Mouse (Mus musculus): ENCODE measurements around the gene Aig1. TPM values are rescaled to one million over a fixed set of nuclear protein-coding genes. Genes with fewer than 3 reads are reported as not detected.

The Aig1 gene
- polyA plus RNA-seq, 1 experiment from 2014 or later: 75.3 TPM

DNA sequence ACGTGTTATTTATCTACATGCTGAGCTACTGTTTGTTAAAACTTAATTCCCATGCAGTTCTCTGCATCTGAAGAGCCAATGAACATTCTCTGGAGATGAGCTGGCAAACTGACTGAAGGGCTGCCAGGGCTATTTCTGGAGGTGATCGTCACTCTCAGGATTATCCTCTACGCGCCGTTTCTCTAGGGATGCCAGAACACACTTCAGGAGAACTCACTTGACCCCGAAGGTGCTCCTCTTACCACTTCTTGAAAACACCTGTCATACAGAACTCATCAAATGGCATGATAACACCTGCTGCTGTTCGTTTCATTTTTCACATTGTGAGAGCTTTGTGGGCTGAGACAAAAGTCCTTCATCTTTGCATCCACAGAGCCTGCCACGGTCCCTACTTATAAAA is 25.9 kb downstream of the Aig1 start:
- no peaks in the 10 kb centered on the region for H3K36me3 ChIP-seq
- H3K27ac ChIP-seq: no peak overlapping the region
- ATAC-seq (ENCODE audit: low FRiP score): no peak
- H3K9ac ChIP-seq: no peak overlapping the region
- no peak overlapping the region for H3K4me2 ChIP-seq
- peaks cover 4% of the 10 kb centered on the region for H3K4me1 ChIP-seq (replicated peaks)
- H3K27me3 ChIP-seq: no peaks in the 10 kb centered on the region
- no peaks in the 10 kb centered on the region for H3K9me3 ChIP-seq
- no peak overlapping the region for H3K4me3 ChIP-seq
- WGBS: 89% methylated on average over 8 of the region's 8 CpGs

DNA sequence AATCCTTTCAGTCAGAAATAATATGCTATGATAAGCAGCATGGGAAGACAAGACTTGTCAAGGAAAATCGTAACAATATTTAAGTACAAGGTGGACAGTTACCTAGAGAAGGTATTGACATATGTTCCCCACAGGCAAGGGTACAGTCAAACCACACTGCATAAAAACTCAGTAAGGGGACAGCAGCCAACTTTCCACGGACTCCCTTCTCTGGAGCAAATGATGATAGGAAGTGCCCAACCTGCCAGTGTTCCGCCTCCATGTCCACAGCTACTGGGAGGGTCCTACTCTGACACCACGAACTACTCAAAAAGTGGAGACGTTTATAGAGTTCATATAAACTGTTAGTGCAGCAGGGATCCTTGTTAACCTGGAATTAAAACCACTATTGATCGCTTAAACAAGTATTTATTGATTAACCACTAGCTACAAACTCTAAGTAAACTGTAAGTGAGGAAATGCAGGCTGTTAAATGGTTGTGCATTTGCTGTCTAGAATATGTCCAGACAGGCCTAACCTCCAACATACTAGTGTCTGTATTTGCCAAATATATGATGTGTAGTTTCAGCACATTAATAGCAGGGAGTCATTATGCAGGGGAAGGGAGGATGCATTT is 30.2 kb downstream of the Aig1 start:
- Histone ChIP-seq H3K36me3 (no peaks in the 10 kb centered on the region), H3K9ac (no peak overlapping the region), H3K27ac (no peak overlapping the region), H3K4me1 (replicated peaks) (peaks cover 12% of the 10 kb centered on the region), H3K4me2 (no peak overlapping the region), H3K4me3 (no peak overlapping the region), H3K27me3 (no peaks in the 10 kb centered on the region), H3K9me3 (no peaks in the 10 kb centered on the region)
- 87% methylated on average over 6 of the region's 6 CpGs for WGBS
- no peak for ATAC-seq (ENCODE audit: low FRiP score)

DNA sequence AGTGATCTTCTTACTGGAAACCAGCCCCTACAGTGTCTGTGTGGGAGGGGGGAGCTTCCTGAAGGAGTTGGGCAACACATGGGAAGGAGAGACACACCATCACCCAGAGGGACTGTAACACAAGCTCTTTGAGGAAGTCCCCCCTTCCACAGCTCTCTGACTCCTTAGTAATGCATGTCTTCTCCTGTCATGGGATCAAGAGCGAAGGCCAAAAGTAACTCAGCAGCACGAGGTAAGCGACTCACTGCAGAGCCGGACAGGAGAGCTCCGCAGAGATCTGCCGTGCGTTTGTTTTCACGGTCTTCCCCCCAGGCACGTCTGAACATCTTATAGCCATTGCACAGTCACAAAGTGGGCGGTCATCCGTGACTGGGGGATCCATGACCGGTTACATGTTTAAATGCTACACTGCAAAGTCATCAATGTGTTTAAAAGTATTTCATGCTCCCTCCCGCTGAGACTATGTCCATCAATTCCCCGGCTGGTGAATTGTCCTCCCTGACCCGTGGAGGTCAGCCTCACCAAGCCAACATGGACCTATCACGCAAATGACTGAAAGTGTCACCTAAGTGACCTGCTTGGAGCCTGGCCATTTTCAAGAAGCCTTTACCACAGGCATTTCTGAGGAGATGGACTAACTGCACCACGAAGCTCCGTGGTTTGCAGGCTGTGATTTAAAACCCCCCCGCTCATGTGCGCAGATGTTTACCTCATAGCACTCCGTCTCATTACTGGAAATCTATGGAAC is 30.9 kb downstream of the Aig1 start:
- 64% methylated on average over 21 of the region's 21 CpGs for WGBS
- ATAC-seq (ENCODE audit: low FRiP score): no peak

DNA sequence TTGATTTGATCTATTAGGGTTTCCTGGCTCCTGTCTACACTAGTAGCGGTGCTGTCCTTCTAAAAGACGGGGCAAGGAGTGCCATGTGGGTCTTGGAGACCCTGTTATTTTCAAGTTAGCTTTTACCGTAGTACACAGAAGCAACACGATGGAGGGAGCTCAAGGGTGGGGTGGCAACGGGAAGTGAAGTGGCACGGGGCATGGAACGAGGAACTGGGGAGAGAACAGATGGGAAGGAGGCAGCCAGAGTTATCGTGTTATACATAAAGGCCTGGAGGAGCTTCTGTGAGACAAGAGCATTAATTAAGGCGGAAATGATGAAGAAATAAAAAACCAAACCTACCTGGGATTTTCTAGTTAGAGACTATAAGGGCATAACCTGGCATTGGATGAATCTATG is 31.8 kb downstream of the Aig1 start:
- H3K27ac ChIP-seq: no peak overlapping the region

More for the DNA sequence above, 30.9 kb downstream of the Aig1 start:
- Histone ChIP-seq H3K36me3 (no peaks in the 10 kb centered on the region), H3K4me3 (no peak overlapping the region), H3K27ac (no peak overlapping the region), H3K4me2 (no peak overlapping the region), H3K9me3 (no peaks in the 10 kb centered on the region), H3K4me1 (replicated peaks) (peaks cover 12% of the 10 kb centered on the region), H3K27me3 (no peaks in the 10 kb centered on the region), H3K9ac (no peak overlapping the region)

DNA sequence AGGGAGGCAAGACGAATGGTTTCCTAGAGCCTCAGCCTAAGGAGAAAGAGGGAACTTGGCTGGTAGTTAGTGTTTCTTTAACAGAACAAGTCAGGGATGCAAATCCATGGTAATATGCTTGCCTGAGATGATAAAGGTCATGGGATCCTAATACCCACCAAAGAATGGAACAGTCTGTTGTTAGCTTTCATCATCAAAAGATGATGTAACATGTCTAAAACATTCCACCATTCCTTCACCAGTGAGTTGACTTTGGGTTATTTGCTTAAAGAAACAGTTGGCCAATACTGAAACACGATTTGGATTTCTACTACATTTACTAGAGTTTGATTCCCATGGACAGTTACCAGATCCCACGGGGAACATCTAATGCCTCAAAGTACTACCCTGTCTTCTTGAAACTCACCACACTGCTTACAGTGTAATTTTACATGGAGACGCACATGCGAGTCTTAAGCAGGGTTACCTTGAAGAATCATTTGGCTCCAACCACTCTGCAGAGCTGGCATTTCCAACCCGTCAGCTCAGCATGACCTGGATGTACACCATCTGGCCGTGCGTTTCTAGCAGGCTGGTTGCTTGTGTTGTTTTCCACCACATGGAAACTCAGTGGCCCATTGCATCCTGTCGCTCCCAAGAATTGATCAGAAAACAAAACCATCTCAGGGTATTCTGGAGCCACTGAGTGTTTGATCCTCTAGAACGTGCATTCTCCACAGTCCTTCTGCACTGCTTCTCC is 32.9 kb downstream of the Aig1 start:
- 87% methylated on average over 10 of the region's 10 CpGs for WGBS
- H3K4me2 ChIP-seq: no peak overlapping the region

More for the DNA sequence above, 31.8 kb downstream of the Aig1 start:
- no peak overlapping the region for H3K4me3 ChIP-seq
- H3K36me3 ChIP-seq: no peaks in the 10 kb centered on the region
- no peak overlapping the region for H3K9ac ChIP-seq
- no peak for ATAC-seq (ENCODE audit: low FRiP score)
- no peak overlapping the region for H3K4me2 ChIP-seq
- peaks cover 12% of the 10 kb centered on the region for H3K4me1 ChIP-seq (replicated peaks)
- no peaks in the 10 kb centered on the region for H3K27me3 ChIP-seq
- 86% methylated on average over 9 of the region's 9 CpGs for WGBS
- H3K9me3 ChIP-seq: no peaks in the 10 kb centered on the region

DNA sequence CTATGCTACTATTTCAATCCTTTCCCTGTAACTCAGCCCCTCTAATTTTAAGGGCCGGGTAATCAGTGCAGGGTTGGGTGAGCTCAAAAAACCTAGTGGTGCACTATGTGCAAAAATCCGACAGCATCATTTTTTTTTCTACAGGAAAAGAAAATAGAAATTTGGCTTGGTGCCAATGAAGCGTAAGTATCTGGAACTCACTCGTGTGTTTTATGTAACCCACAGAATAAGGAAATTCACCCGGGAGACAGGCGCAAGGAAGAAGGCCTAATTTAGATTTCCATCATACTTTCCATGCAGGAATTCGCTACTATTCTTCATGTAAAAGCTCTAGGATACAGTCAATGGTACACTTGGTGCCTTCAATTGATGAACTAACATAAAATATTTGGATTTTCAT is 34.7 kb downstream of the Aig1 start:
- Histone ChIP-seq H3K27me3 (no peaks in the 10 kb centered on the region), H3K4me1 (replicated peaks) (peaks cover 12% of the 10 kb centered on the region), H3K9ac (no peak overlapping the region), H3K27ac (no peak overlapping the region), H3K4me3 (no peak overlapping the region), H3K4me2 (no peak overlapping the region), H3K36me3 (peaks cover 4% of the 10 kb centered on the region), H3K9me3 (no peaks in the 10 kb centered on the region)
- no peak for ATAC-seq (ENCODE audit: low FRiP score)
- 79% methylated on average over 7 of the region's 7 CpGs for WGBS

More for the DNA sequence above, 32.9 kb downstream of the Aig1 start:
- no peaks in the 10 kb centered on the region for H3K9me3 ChIP-seq
- no peak for ATAC-seq (ENCODE audit: low FRiP score)
- no peak overlapping the region for H3K9ac ChIP-seq
- H3K27me3 ChIP-seq: no peaks in the 10 kb centered on the region
- no peak overlapping the region for H3K27ac ChIP-seq
- H3K36me3 ChIP-seq: no peaks in the 10 kb centered on the region
- H3K4me1 ChIP-seq (replicated peaks): peaks cover 12% of the 10 kb centered on the region
- H3K4me3 ChIP-seq: no peak overlapping the region

DNA sequence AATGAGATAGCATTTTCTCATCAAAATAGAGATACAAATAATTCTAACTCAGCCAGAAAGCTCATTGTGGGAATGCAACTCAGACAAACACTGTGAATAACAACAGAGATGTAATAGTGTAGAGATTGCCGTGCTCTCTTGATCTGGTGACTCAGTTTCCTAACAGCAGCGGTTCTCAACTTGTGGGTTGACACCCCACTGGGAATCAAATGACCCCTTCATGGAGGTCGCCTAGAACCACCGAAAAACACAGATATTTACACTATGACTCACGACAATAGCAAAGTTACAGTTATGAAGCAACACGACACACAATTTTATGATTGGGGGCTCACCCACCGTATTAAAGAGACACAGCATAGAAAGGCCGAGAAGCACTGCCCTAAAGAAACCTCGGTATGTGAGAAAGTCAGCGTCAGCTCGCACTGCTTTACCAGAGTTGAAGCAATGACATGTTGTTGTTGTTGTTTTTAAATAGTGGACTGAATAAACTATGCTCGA is 35.7 kb downstream of the Aig1 start:
- H3K9ac ChIP-seq: no peak overlapping the region
- H3K9me3 ChIP-seq: no peaks in the 10 kb centered on the region
- H3K27ac ChIP-seq: no peak overlapping the region
- no peak overlapping the region for H3K4me3 ChIP-seq
- H3K27me3 ChIP-seq: no peaks in the 10 kb centered on the region
- 90% methylated on average over 12 of the region's 12 CpGs for WGBS
- H3K4me1 ChIP-seq (replicated peaks): peaks cover 10% of the 10 kb centered on the region
- H3K4me2 ChIP-seq: no peak overlapping the region
- no peak for ATAC-seq (ENCODE audit: low FRiP score)
- peaks cover 10% of the 10 kb centered on the region for H3K36me3 ChIP-seq

DNA sequence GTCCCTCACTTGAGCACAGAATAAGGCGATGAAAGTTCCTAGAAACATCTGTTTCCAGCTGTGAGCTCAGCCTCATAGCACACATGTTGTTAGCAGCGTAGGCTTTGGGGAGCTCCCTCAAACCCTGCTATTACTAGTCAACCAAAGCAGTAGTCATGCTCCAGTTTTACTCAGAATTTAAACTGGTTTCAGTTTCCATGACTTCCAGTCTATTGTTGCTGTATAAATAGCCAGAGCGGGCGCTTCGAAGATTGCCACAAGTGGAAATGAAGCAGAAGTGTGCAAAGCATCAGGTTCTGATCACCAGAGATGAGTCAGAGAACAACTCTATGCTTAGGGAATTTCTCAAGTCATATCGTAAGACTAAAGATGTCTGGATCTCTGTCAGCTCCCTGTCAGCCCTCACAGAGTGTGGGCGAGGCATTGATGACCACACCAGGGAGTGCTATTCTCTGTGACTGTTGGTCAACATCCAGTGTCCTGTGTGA is 36.2 kb downstream of the Aig1 start:
- H3K36me3 ChIP-seq: peaks cover 13% of the 10 kb centered on the region
- WGBS: 81% methylated on average over 7 of the region's 7 CpGs
- no peak overlapping the region for H3K4me2 ChIP-seq
- no peaks in the 10 kb centered on the region for H3K27me3 ChIP-seq
- H3K9ac ChIP-seq: no peak overlapping the region
- H3K9me3 ChIP-seq: no peaks in the 10 kb centered on the region
- H3K4me3 ChIP-seq: no peak overlapping the region
- H3K4me1 ChIP-seq (replicated peaks): peaks cover 5% of the 10 kb centered on the region
- ATAC-seq (ENCODE audit: low FRiP score): no peak
- no peak overlapping the region for H3K27ac ChIP-seq

DNA sequence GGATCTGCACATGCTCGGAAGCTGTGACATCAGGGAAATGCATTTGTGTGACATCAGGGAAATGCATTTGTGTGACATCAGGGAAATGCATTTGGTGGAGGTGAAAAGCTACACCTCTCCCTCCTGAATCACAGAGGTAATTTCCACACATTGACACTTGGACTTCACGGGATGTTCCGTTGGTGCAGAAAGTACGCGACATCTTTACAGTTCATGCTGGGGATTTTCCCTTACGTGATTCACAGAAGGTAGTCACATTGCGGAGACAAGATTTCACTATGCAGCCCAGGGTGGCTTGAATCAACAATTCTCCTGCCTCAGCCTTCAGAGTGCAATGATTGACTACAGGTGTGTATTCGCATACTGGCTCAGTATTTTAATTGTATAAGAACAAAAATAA is 41.6 kb downstream of the Aig1 start:
- ATAC-seq (ENCODE audit: low FRiP score): no peak
- Histone ChIP-seq H3K9me3 (no peaks in the 10 kb centered on the region), H3K27ac (no peak overlapping the region), H3K4me2 (no peak overlapping the region), H3K36me3 (peaks cover 19% of the 10 kb centered on the region), H3K9ac (no peak overlapping the region), H3K4me1 (replicated peaks) (no peaks in the 10 kb centered on the region), H3K4me3 (no peak overlapping the region), H3K27me3 (no peaks in the 10 kb centered on the region)
- WGBS: 97% methylated on average over 8 of the region's 8 CpGs

DNA sequence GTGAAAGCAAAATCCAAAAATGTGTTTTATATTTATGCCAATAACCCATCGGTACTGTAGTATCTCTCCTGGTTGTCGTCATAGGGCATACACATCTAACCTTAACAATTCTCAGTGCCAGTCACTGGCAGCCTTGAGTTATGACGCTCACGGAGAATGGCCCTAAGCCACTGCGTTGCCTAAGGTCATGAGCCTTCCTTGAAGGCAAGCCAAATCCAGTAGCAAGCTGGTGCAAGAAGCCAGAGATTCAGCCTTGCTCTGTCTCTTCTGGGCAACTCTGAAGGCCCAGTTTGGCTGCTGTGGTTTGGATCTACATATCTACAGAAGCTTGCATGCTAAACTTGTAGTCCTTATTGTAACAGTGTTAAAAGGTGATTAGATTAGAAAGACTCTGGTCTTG is 55.2 kb downstream of the Aig1 start:
- no peaks in the 10 kb centered on the region for H3K36me3 ChIP-seq
- H3K4me2 ChIP-seq: no peak overlapping the region
- no peaks in the 10 kb centered on the region for H3K9me3 ChIP-seq
- no peak for ATAC-seq (ENCODE audit: low FRiP score)
- 95% methylated on average over 5 of the region's 5 CpGs for WGBS
- H3K9ac ChIP-seq: no peak overlapping the region
- no peaks in the 10 kb centered on the region for H3K27me3 ChIP-seq
- no peaks in the 10 kb centered on the region for H3K4me1 ChIP-seq (replicated peaks)
- H3K27ac ChIP-seq: no peak overlapping the region
- H3K4me3 ChIP-seq: no peak overlapping the region

DNA sequence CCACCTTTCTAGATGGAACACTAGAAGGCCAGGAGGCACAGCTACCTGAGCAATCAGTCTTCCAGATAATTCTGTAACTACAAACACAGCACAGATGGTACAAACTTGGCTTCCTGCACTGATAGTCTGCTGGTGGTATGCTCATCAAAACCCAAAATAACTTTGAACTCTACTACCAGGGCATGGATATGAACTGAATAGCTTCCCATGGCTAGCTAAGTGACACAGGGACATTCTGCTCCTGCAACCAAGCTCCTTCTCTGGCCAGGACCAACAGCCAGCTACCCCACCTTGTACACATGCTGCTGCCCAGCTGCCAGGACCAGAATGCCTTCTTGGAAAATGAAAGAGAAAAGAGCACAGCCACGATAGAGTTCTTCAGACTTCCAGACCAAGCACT is 60.5 kb downstream of the Aig1 start:
- Histone ChIP-seq H3K27ac (no peak overlapping the region), H3K4me3 (no peak overlapping the region), H3K9me3 (no peaks in the 10 kb centered on the region), H3K4me2 (no peak overlapping the region), H3K9ac (no peak overlapping the region), H3K4me1 (replicated peaks) (no peaks in the 10 kb centered on the region), H3K27me3 (no peaks in the 10 kb centered on the region), H3K36me3 (peaks cover 5% of the 10 kb centered on the region)
- WGBS: 94% methylated on average over 1 of the region's 1 CpGs
- no peak for ATAC-seq (ENCODE audit: low FRiP score)

DNA sequence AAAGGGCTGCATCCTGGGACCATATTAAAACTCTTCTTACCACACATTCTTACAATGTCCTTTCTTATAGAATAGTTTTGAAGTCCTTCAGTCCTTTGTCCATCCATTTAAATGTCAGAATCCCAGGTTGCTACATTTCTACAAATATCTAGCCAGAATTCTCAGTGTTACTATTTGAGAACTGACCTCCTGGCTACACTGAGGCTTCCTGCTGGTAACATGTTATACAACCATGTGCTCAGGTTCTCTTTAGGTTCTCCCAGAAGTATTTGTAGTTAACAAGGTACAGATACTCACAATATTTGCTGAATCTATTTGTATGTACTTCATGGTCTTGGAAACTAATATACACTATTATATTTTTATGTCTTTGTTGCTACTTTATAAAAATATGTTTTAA is 62.0 kb downstream of the Aig1 start:
- H3K27me3 ChIP-seq: no peaks in the 10 kb centered on the region
- H3K9ac ChIP-seq: no peak overlapping the region
- peaks cover 5% of the 10 kb centered on the region for H3K36me3 ChIP-seq
- H3K9me3 ChIP-seq: no peaks in the 10 kb centered on the region
- ATAC-seq (ENCODE audit: low FRiP score): no peak
- H3K4me2 ChIP-seq: no peak overlapping the region
- H3K4me1 ChIP-seq (replicated peaks): no peaks in the 10 kb centered on the region
- no peak overlapping the region for H3K4me3 ChIP-seq
- H3K27ac ChIP-seq: no peak overlapping the region

Measured in hindbrain, embryonic 13.5 days (tissue).